Mouse (Mus musculus) G1E (cell line): ENCODE results near the gene Arid5b.

Experiments
- CTCF ChIP-seq: IDR thresholded peaks from 2 replicates; pipeline ENCODE4 v1.5.1; 2012; ENCODE audit warnings: low read depth, low read length, inconsistent platforms, mixed read lengths
- GATA1 ChIP-seq: IDR thresholded peaks from 2 replicates; pipeline ENCODE4 v1.6.1; 2012; ENCODE audit warnings: borderline replicate concordance, low read length, inconsistent platforms, mixed read lengths
- GATA2 ChIP-seq: IDR thresholded peaks from 2 replicates; pipeline ENCODE4 v1.6.1; 2012; ENCODE audit warnings: low read depth, low read length, inconsistent platforms, borderline replicate concordance
- TAL1 ChIP-seq: conservative IDR thresholded peaks from 2 replicates; pipeline ENCODE4 v1.6.1; 2012; ENCODE audit warnings: low read depth, low read length, inconsistent platforms, mixed read lengths

- TF ChIP-seq CTCF (no peak), GATA1 (no peak), TAL1 (no peak), GATA2 (no peak)
These were observed 186.7 kb downstream of the Arid5b start for GRCm38 (mm10) chr10:68091840-68092239.
